Mouse (Mus musculus) T-helper 2 cell (primary cell): ENCODE measurements around the gene Gm20388.

Source experiments
- in situ Hi-C: fragments of 300-600 bp; cut with MboI, MseI; formaldehyde crosslinking; loops from one replicate; pipeline ENCODE4 v1.15.1; 2025; ENCODE audit warnings: high pct_unique_total_duplicates

The Gm20388 gene

GRCm38 (mm10) chr8:121619401-121619995 is 1708.9 kb downstream of the Gm20388 start:
- in situ Hi-C loops, result no loop called here

DNA sequence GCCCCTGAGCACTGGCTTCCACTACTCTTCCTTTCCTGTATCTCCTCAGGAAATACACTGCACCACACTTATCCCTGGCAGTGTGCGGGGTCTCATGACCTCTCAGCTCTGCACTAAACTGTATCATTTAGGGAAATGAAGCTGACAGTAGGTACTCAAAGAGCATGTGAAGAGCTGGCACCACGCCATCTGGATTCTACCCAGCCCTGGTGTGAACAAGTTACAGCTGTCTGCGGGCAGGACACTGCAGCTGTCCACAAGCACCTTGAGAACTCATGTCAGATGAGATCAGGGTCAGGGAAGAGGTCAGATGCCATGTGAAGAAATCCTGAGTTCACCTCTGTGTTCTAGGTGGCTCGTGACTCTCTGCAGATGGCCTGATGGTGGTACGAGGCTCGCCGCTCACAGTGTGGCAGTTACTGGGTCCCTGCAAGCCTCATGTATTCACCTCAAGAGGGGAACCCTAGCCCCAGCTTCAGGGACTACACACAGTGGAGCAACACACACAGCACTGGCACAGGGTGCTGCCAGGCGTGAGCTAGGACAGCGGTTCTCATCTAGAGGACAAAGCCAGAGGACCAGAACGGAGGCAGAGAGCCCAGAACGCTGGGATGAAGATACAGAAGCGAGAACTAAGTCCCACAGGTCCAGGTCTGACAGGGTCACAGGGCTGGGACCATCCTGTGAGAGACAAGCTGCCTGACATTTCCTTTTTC is 1710.3 kb downstream of the Gm20388 start:
- in situ Hi-C loops, result no loop called here

DNA sequence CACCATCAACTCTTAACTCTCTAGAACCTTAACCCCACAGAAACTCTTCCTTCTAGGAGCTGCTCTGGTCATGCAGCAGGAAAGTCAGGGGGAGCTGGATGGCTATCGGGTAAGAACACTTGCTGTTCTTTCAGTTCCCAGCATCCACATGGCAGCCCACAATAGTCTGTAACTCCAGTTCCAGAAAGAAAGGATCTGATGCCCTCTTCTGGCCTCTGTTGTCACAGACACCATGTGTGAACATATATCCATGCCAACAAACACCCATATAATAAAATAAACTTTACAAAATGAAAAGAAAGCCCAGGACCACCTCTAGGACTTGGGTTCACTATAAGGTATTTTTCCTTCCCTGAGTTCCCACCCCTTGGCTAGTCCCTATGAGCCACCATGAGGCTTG is 1711.2 kb downstream of the Gm20388 start:
- in situ Hi-C loops, result no loop called here

DNA sequence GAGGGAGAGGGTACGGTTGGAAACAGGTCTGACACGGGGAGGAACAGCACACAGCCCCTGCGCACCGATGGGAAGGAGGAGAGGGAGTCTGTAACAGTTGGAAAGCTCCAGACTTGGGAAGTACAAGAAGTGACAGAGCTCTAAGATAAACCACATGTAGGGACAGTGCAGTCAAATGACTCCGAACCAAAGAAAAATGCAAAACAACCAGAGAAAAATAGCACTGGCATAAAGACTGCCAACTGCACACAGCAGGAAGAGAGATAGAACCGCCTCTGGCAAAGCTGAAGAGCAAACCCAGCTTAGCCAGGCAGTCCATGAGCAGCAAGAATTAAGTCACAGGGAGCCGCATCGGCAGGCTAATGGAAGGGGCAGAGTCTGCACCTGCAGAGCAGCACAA is 1712.4 kb downstream of the Gm20388 start:
- in situ Hi-C loops, result no loop called here

DNA sequence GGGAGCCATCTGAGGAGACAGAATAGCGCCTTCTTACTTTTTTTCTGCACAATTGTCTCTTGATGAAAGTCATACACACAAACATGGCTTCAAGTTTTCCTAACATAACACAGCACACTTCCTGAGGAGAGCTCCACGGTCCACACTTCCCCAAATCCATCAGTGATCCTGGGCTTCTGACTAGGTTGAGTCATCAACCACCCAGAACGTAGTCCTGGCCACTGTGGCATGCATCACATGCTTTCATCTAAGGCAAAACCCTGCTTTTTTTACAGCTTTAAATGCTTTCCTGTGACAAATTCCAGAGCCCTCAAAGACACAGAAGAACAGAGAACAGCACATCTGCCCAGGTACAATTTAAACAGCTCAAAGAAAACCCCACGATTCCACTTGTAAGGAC is 1718.0 kb downstream of the Gm20388 start:
- in situ Hi-C loops, result no loop called here

DNA sequence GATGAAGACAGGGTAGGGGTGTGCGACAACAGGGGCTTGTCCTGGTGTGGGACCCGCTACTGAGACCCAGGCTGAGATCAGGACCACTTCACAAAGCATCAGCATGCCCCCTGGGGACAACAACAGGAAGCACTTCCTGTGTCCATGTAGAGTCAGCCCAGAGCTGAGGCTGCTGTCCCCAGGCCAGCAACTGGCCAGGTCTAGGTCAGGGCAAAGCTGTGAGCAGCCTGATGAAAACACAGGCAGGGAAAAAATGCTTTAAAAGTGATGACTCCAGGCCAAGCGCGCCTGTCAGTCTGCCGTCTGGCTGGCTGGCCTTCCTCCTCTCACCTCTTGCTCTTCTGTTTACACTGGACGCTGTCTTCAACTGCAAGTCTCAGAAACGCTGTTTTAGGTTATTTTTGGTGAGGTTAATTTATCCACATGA is 1721.0 kb downstream of the Gm20388 start:
- in situ Hi-C loops, result no loop called here

DNA sequence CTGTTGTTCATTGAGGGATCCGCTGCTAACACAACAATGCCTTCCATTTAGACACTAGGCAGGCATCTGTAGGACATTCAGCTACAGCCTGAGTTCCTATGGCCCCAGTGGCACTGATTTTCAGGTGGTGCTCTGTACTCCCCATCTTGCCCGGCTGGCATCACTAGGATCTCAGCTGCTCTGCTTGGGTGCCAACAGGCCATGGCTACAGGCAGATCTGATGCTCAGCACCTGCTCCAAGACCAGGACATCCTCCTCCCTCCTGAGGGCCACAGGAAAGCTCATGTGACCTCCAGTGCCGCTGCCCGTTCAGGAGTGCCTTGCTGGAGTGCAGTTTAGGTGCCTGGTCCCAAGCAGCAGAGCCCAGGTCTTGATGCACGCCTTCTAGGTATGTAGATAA is 1721.8 kb downstream of the Gm20388 start:
- in situ Hi-C loops, result no loop called here

DNA sequence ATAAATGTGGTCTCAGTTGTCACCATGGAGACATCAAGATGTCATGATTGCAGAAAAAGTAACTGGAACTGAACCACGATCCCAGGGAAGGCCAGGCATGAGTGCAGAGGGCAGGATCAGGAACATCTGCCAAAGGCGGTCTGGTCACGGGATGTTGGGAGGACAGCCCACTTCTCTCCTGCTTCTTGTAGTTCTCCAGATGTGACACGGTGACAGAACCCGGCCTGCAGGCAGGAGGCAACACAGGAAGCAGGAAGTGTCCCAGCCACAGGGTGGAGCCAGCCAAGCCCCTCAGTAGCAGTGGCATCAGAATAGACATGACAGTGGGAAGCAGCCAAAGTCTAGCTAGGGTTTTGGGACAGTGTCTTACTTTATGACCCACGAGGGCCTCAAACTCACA is 1724.9 kb downstream of the Gm20388 start:
- in situ Hi-C loops, result no loop called here

- in situ Hi-C loops, result no loop called here
These were observed 1725.5 kb downstream of the Gm20388 start for GRCm38 (mm10) chr8:121636180-121636579.

GRCm38 (mm10) chr8:121642804-121643203 is 1732.2 kb downstream of the Gm20388 start:
- in situ Hi-C loops, result no loop called here

DNA sequence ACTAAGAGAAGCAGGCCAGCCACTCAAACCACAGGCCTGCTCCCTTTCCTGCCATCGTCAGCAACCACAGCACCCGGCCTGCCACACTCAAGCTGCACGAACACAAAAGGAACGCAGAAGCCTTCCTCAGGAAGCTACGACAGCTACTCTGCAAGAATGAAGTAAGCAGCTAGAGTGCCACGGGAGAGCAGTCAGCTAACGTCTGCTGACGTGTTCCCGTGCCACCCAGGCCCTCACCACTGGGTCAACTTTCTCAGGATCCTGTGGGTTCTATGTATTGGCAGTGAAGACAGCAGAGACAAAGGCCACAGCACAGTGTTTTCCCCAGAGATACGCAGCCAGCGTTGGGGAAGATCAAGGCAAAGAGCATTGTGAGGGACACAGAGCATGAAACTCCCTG is 1732.7 kb downstream of the Gm20388 start:
- in situ Hi-C loops, result no loop called here

DNA sequence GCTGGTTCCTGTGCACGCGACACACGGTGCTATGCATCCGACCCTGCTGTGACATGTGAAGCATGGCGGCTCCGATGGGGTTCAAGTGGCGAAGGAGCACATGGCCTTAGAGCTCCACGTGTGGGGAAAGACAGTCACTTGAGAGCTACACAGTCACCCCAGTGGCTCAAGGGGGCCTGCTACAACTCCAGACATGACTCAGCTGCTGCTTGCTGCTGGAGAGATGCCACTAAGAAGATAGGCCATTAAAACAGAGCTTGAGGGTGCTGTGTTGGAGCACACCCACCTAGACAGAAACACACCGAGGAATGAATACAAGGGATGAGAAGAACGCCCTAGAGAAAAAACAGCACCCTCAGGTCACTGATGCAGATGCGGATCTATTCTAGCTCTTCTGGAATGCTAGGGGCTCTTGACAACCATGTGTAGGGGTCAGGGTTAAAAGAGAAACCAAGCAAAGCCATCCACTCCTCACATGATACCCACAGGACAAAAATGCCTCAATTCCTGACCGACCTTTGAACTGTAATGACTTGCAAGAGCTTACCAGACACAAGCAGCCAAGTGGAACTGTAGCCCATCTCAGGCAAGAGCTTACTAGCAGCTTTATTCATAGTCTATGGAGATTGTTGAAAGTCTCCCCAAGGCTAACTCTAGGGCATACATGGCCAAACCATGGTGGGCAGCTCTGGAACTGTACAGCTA is 1737.0 kb downstream of the Gm20388 start:
- in situ Hi-C loops, result no loop called here

GRCm38 (mm10) chr8:121648451-121648850 is 1737.8 kb downstream of the Gm20388 start:
- in situ Hi-C loops, result no loop called here

DNA sequence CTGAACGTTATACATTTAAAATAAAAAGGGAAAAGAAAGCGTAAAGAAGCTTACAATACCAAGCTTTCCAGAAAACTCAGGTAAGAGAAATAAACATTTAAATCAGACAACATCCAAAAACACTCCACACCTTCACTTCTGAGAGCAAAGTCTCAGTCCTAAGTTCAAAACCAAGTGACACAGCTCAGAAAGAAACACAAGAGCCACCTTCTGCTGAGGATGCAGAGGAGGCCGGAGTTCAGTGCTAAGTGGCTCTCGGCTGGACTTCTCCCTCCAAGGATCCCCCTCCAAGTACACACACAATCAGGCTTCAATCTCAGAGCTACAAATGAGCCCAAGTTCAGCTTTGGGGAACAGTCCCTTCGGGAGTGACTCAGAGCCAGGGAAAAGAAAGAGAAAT is 1738.8 kb downstream of the Gm20388 start:
- in situ Hi-C loops, result no loop called here

- in situ Hi-C loops, result no loop called here
These were observed 1739.3 kb downstream of the Gm20388 start for GRCm38 (mm10) chr8:121649904-121650303.

- in situ Hi-C loops, result no loop called here
These were observed 1740.0 kb downstream of the Gm20388 start for GRCm38 (mm10) chr8:121650389-121651307.

DNA sequence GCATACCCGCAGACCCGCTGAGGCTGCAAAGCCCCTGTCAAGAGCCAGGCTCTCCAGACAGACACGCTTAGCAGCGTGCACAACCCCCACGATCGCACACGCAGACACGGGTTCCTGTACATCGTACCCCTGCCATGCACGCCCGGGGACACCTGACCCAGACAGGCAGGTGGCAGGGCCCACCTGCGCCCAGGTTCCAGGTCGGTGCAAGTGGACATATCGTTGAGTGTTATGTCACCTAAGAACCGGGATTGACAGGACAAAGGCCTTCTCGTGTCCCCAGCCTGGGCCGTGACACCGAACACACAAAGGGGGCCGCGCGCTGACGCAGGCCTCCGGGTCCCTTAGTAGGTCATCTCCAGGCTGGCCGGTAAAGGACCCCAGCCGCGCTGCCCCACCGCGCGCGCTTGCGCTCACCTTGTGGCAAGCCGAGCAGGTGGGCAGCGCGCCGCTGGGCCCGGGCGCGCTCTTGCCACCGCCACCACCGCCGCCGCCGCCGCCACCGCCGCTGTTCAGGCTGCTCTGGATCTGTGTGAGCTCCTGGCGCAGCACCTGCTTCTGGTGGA is 1740.8 kb downstream of the Gm20388 start:
- in situ Hi-C loops, result no loop called here

- in situ Hi-C loops, result no loop called here
These were observed 1741.3 kb downstream of the Gm20388 start for GRCm38 (mm10) chr8:121651874-121652361.

- in situ Hi-C loops, result no loop called here
These were observed 1742.2 kb downstream of the Gm20388 start, which contains the start of gene Zcchc14 for GRCm38 (mm10) chr8:121652774-121653323. Zcchc14 (minus strand) TSS chr8:121652901.

DNA sequence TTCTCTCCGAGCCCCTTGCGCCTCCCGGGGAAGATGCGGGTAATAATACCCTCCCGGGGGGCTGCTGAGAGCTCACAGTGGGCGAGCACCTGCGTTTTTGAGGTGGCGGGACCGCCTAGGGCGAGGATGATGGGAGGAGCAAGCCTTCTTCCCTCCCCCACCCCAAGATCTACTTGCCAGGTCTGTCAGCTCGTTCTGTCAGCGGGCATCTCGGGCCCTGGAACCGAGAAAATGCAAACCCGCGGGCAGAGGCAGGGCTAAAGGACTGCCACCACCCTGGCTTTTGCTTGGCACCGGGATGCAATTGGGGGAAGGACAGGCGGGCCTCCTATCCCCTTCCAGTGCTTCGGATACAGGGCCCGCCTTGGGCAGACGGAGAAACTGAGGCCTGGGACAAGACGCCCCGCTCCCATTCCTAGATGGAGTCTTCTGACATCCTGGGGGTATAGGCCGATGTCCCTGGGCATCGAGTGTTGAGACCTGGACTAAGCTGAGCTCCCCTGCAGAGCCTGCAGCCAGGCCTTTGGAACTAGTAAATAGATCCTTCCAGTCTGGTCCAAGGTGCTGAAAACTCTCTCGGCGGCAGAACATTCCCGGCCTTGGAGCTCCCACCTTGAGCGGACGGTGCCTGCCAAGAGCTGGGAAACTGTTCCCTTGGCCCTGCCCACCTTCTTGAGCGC is 1742.8 kb downstream of the Gm20388 start:
- in situ Hi-C loops, result no loop called here
